Mouse (Mus musculus) cortical plate, adult 2 months (tissue): ENCODE data around the gene Stox1.

Experiments used
- CTCF ChIP-seq: fragments of 200-500 bp; IDR thresholded peaks from 2 replicates; pipeline ENCODE4 v1.5.1; 2011; ENCODE audit warnings: mild to moderate bottlenecking, control low read depth, low read length; ENCODE audit not compliant: insufficient read depth; ENCODE audit errors: extremely low read depth
- POLR2A ChIP-seq: fragments of 200-500 bp; IDR thresholded peaks from 2 replicates; pipeline ENCODE4 v1.6.1; 2011; ENCODE audit warnings: mild to moderate bottlenecking, low read length, control low read depth; ENCODE audit not compliant: insufficient read depth; ENCODE audit errors: extremely low read depth

DNA sequence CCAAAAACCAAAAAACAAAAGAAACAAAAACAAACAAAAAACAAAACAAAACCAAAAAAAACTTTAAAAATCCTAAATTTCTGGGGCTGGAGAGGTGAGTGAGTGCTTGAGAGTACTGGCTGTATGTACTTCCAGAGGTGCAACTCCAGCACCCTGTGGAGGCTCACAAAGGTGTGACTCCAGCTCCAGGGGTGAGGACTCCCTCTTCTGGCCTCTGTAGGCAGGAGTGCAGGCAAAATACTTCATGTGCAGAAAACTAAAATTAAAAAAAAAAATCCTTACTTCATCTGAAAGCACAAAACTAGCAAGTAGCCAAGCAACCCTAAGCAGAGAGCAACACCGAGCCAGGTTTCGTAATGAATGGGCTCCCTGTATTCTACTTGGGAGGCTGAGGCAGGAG is 53.6 kb downstream of the Stox1 start:
- TF ChIP-seq CTCF (no peak), POLR2A (no peak)
